Mouse (Mus musculus) hindbrain, embryonic 14.5 days (tissue): ENCODE results near the gene Rab37. TPM values are rescaled to one million over a fixed set of nuclear protein-coding genes. Genes with fewer than 3 reads are reported as not detected.

ENCODE experiments used
- ATAC-seq: fragments of 200-750 bp; cut with Nextera tagmentation; 2 replicates; pipeline ENCODE4 v1.8.0; 2017; ENCODE audit warnings: moderate number of reproducible peaks, mild to moderate bottlenecking, moderate TSS enrichment, moderate library complexity; ENCODE audit not compliant: low FRiP score
- DNase-seq: peaks from one replicate; pipeline ENCODE4 v3.0.0-alpha.2; 2015; ENCODE audit warnings: low spot score
- H3K27ac ChIP-seq: fragments of 300-500 bp; sonication (generic); 2 replicates; pipeline ENCODE4 v1.5.1; 2014; ENCODE audit warnings: mild to moderate bottlenecking, moderate library complexity
- H3K27me3 ChIP-seq: fragments of 300-500 bp; sonication (generic); 2 replicates; pipeline ENCODE4 v1.6.1; 2014; ENCODE audit warnings: mild to moderate bottlenecking, low read length, mixed read lengths; ENCODE audit not compliant: control insufficient read depth, insufficient read depth
- H3K36me3 ChIP-seq: fragments of 300-500 bp; sonication (generic); replicated peaks from 2 replicates; pipeline ENCODE4 v1.6.1; 2014; ENCODE audit not compliant: control insufficient read depth, insufficient read depth
- H3K4me1 ChIP-seq: fragments of 300-500 bp; sonication (generic); replicated peaks from 2 replicates; pipeline ENCODE4 v1.6.1; 2014; ENCODE audit warnings: antibody characterized with exemption, low read length, mixed read lengths; ENCODE audit not compliant: control insufficient read depth, insufficient read depth
- H3K4me2 ChIP-seq: fragments of 300-500 bp; sonication (generic); replicated peaks from 2 replicates; pipeline ENCODE4 v1.6.1; 2014; ENCODE audit warnings: mild to moderate bottlenecking, moderate library complexity
- H3K4me3 ChIP-seq: fragments of 300-500 bp; sonication (generic); replicated peaks from 2 replicates; pipeline ENCODE4 v1.5.1; 2014; ENCODE audit warnings: mild to moderate bottlenecking, low read length
- H3K9ac ChIP-seq: fragments of 300-500 bp; sonication (generic); 2 replicates; pipeline ENCODE4 v1.6.1; 2014
- H3K9me3 ChIP-seq: fragments of 300-500 bp; sonication (generic); 2 replicates; pipeline ENCODE4 v1.6.1; 2016; ENCODE audit warnings: low read length; ENCODE audit not compliant: control insufficient read depth
- WGBS: fragments of 180-500 bp; shearing (Covaris S2); extraction: QIAGEN DNeasy Blood & Tissue Kit; methylation state at CpG from one replicate; pipeline ENCODE4 v1.1.7; 2014; 5-methylcytosine and 5-hydroxymethylcytosine counted together
- polyA plus RNA-seq: library from polyadenylated mRNA; unstranded; fragments of >200 nt; fragmentation: Nextera tagmentation; extraction: Ambion mirVana; gene quantifications from 2 replicates; pipeline ENCODE4 v1.2.1, GENCODE M21; 2014

Gene Rab37
- polyA plus RNA-seq, 1 experiment from 2014 or later: 0.66 TPM

DNA sequence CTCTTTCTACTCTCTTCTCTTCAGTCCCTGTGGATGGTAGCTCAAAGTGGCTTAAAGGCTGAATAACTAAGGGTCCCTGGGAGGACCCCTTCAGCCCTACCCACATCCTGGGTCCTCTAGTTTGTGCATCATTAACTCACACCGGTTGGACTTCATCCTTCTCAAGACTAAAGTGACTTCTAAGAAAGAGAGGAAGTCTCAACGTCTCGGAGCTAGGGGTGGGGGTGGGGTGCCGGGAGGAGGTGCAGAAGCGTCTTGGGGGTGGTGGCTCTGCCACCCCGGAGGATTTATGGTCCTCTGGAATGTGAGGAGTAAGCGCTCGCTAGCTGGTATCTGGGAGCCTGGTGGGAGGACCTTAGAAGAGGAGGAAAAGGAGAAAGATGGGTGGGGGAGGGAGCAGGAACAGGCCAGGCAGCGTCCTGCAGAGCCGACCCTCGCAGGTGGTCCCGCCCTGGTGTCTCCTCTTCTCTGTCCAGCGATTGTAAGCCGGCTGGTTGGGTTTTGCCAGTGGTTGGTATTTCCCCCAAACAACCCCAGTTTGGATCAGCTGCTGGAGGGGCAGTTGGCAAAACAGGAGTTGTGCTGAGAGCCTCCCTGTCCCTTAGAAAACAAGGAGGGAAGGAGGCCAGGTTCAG, 73.2 kb downstream of the Rab37 start:
- peak overlapping the region; percentile 72 for H3K4me2 ChIP-seq
- peak overlapping the region; percentile 60 for H3K9ac ChIP-seq
- no peaks in the 10 kb centered on the region for H3K36me3 ChIP-seq
- peak overlapping the region; percentile 56 for H3K4me3 ChIP-seq
- peaks cover 13% of the 10 kb centered on the region; the same call in 1 of the 2 replicates for H3K4me1 ChIP-seq
- no peak for ATAC-seq
- H3K9me3 ChIP-seq: no peaks in the 10 kb centered on the region
- WGBS: 0% methylated on average over 14 of the region's 14 CpGs
- no peak overlapping the region for H3K27ac ChIP-seq
- H3K27me3 ChIP-seq: peaks cover 51% of the 10 kb centered on the region
- DNase-seq: no peak

DNA sequence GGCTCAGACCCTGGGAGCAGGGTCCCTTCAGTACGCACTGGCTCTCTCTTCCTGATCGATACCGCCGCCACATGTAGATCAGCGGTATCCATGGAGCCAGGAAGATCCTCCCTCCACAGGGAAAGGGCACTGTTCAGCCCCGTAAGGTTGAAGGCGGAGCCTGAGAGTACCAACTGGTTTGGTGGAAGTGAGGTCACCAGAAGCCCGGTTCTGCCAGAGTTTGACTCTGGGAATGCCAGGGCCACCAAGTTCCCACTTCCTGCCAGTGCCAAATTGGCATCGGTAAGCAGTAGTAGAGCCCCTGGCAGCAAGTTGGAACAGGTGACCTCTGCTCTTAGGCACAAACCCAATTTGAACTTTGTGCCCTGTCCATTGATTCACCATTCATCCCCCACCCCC, 73.7 kb downstream of the Rab37 start:
- no peak for DNase-seq
- 0% methylated on average over 9 of the region's 9 CpGs for WGBS
- no peak for ATAC-seq
- Histone ChIP-seq H3K4me1 (peaks cover 13% of the 10 kb centered on the region; the same call in 1 of the 2 replicates), H3K9me3 (no peaks in the 10 kb centered on the region), H3K27me3 (peaks cover 51% of the 10 kb centered on the region), H3K4me3 (peak overlapping the region; percentile 56), H3K9ac (peak overlapping the region; percentile 60; the same call in 1 of the 2 replicates), H3K4me2 (peak overlapping the region; percentile 72), H3K36me3 (no peaks in the 10 kb centered on the region), H3K27ac (no peak overlapping the region)

DNA sequence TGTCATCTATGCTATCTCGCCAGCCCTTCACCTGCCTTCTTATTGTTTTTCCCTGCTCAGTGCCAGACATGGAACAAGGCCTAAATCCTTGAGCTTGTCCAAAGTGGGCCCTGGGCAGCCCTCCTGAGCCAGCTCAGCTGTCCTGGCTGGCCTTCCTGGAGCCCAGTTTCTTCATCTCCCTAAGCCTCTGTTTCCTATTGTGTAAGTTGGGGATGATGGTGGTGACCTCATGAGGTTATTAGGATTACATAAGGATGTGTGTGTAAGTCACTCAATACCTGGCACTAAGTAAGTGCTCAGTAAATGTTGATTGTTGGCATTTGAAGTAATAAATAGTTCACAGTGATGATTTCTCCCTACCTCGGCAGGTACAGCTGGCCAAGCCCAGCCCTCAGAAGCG, 75.5 kb downstream of the Rab37 start:
- no peak overlapping the region for H3K4me2 ChIP-seq
- H3K4me1 ChIP-seq: peaks cover 13% of the 10 kb centered on the region; the same call in 1 of the 2 replicates
- H3K27ac ChIP-seq: no peak overlapping the region
- no peak for ATAC-seq
- no peak overlapping the region for H3K9ac ChIP-seq
- H3K4me3 ChIP-seq: no peak overlapping the region
- 97% methylated on average over 3 of the region's 3 CpGs for WGBS
- DNase-seq: no peak
- no peaks in the 10 kb centered on the region for H3K36me3 ChIP-seq
- no peaks in the 10 kb centered on the region for H3K9me3 ChIP-seq
- H3K27me3 ChIP-seq: peaks cover 43% of the 10 kb centered on the region

DNA sequence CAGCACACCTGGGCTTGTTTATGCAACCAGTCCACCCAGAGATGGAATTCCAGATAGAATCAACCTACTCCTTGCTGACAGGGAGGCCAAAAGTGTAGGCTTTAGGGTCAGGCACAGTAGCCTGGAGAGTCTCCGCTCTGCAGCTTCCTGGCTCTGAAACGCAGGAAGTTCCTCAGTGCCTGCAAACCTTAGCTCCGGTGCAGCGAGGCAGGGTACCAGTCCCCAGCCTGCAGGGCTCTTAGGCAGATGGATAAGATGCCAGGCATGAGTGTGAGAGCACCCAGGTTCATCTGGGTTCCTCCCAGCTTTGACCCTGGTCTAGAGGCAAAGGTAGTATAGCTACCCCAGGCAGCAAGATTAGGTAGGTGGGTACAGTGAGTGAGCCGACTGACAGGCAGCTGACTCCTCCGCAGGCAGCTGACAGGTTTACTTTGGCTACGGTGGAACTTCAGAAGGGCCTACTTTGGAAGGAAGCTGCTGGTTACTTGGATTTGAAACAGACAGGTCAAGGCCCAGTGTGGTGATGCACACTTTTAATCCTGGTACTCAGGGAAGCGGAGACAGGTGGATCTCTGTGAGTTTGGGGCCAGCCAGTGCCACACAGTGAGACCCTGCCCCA, 76.5 kb downstream of the Rab37 start:
- H3K4me2 ChIP-seq: no peak overlapping the region
- no peak overlapping the region for H3K9ac ChIP-seq
- no peak overlapping the region for H3K27ac ChIP-seq
- peaks cover 33% of the 10 kb centered on the region for H3K27me3 ChIP-seq
- no peaks in the 10 kb centered on the region for H3K9me3 ChIP-seq
- H3K4me1 ChIP-seq: peaks cover 22% of the 10 kb centered on the region
- DNase-seq (no peak), ATAC-seq (no peak)
- WGBS: 90% methylated on average over 8 of the region's 8 CpGs
- H3K36me3 ChIP-seq: no peaks in the 10 kb centered on the region
- no peak overlapping the region for H3K4me3 ChIP-seq

DNA sequence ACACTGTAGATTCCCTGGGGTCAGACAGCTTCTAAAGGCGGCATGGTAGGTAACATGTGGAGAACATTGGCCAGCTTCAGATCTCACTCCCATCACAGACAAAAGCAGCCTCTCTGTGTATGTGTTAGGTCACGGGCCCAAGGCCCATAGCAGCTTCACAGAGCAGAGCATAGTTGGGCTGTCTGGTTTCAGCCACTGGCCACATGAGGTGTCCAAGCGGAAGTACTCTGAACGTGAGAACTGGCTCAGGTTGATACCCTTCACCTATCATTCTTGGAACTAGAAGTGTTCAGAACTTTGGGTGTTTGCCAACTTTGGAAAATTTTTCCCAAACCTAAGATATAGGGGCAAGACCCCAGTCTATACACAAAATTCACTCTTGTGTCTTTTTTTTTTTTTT, 78.2 kb downstream of the Rab37 start:
- ATAC-seq: no peak
- H3K4me2 ChIP-seq: no peak overlapping the region
- no peak overlapping the region for H3K27ac ChIP-seq
- peaks cover 23% of the 10 kb centered on the region for H3K4me1 ChIP-seq
- WGBS: 92% methylated on average over 4 of the region's 4 CpGs
- DNase-seq: no peak
- H3K4me3 ChIP-seq: no peak overlapping the region
- peaks cover 23% of the 10 kb centered on the region for H3K27me3 ChIP-seq
- H3K9ac ChIP-seq: no peak overlapping the region
- no peaks in the 10 kb centered on the region for H3K36me3 ChIP-seq
- no peaks in the 10 kb centered on the region for H3K9me3 ChIP-seq

DNA sequence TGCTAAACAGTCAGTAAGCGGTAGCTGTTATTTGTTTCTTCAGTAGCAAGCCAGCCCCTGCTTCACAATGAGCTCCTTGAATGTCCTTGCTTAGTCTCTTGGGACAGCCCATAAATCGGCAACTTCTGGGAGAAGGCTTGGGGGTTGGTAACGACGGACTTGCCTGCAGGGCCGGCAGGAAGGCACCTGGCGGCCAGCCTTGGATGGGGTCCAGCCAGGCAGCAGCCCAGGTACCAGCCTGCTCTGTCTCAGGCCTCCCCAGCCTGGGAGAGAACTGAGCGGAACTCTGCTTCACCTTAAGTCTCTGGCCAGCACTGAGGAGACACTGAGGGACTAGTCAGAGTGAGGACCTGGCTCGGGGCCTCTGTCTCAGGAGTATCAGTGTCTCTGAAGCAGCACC, 79.9 kb downstream of the Rab37 start:
- no peak overlapping the region for H3K9ac ChIP-seq
- no peak overlapping the region for H3K27ac ChIP-seq
- DNase-seq: no peak
- WGBS: 41% methylated on average over 8 of the region's 8 CpGs
- no peaks in the 10 kb centered on the region for H3K36me3 ChIP-seq
- H3K9me3 ChIP-seq: no peaks in the 10 kb centered on the region
- H3K27me3 ChIP-seq: peaks cover 6% of the 10 kb centered on the region; the same call in 1 of the 2 replicates
- no peak for ATAC-seq
- H3K4me3 ChIP-seq: no peak overlapping the region
- peaks cover 28% of the 10 kb centered on the region for H3K4me1 ChIP-seq
- H3K4me2 ChIP-seq: no peak overlapping the region

DNA sequence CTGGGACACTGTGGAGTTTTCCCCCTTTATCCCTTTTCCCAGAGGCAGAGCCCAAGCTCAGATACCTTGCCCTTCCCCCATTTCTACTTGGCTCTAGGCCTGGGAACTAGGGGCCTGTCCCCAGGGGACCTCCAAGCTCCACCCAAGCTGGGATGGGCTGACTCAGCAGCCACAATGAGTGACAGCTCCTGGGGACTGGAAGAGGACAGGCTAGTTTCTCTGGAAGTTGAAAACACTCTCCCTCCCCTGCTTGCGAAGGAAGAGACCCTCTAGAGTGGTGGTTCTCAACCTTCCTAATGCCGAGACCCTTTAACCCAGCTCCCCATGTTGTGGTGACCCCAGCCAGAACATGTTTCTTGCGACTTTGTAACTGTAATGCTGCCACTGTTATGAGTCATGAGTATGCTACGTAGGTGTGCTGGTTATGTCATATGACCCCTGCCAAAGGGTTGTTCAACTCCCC, 81.6 kb downstream of the Rab37 start:
- DNase-seq (peak; percentile 71), ATAC-seq (0 out of 2 replicates have a peak, but pooled peaks have one; percentile 17)
- H3K9ac ChIP-seq: no peak overlapping the region
- no peak overlapping the region for H3K4me3 ChIP-seq
- peaks cover 5% of the 10 kb centered on the region; the same call in 1 of the 2 replicates for H3K27me3 ChIP-seq
- H3K4me2 ChIP-seq: no peak overlapping the region
- 30% methylated on average over 4 of the region's 4 CpGs for WGBS
- H3K27ac ChIP-seq: no peak overlapping the region
- H3K4me1 ChIP-seq: peaks cover 38% of the 10 kb centered on the region
- no peaks in the 10 kb centered on the region for H3K36me3 ChIP-seq
- no peaks in the 10 kb centered on the region for H3K9me3 ChIP-seq

DNA sequence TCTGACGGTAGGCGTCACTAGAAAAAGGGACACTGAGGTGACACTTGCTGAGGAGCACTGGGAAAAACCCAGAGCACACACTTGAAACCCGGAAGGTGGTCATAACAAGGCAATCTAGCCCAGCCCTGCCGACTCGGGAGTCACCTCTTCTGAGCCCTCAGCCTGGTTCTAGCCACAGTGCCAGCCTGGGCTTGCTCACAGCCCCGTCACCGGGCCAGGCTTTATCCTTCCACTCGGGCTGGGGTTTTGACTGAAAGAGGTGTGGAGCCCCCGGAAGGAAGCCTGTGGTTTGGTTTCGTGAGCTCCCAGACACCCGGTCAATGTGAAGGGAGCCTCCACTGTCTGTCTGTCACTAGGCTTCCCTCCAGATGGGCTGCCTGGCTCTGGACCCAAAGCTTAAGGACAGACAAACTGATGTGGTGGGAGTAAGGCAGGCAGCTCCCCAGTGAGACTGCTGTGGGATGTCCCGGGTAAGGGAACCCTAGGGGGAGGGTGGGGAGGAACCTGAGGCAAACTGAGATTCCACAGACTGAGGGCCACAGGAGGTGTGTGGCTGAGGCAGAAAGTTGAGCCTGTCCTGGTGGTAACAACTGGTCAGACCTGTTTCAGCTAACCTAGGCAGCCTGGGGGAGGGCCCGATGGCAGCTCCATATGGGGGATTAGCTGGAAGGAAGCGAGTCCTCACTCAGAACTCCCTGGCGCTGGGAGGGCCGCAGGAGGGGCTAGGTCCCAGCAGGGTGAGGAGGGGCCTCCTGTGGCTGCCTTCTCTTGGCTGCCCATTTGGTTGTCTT, 82.5 kb downstream of the Rab37 start:
- ATAC-seq: no peak
- Histone ChIP-seq H3K4me2 (0 out of 2 replicates have a peak overlapping the region, but pooled peaks have one; percentile 8), H3K36me3 (no peaks in the 10 kb centered on the region), H3K27me3 (peaks cover 5% of the 10 kb centered on the region; the same call in 1 of the 2 replicates), H3K9ac (no peak overlapping the region), H3K4me3 (no peak overlapping the region), H3K27ac (no peak overlapping the region), H3K9me3 (no peaks in the 10 kb centered on the region), H3K4me1 (peaks cover 46% of the 10 kb centered on the region)
- WGBS: 14% methylated on average over 16 of the region's 16 CpGs
- DNase-seq: no peak
